Mouse (Mus musculus): ENCODE measurements around the gene Hrk.

The Hrk gene

GRCm38 (mm10) chr5:118164581-118164980 is at the start of gene Hrk:
Gene Hrk, plus strand, starts transcription at chr5:118164648.
- no peak for DNase-seq (ENCODE audit: low read depth, low spot score)

- DNase-seq (ENCODE audit: low read depth, low spot score): no peak
Observed at GRCm38 (mm10) chr5:118118351-118118750, 46.1 kb upstream of the Hrk start.

GRCm38 (mm10) chr5:118118922-118119321 is 45.5 kb upstream of the Hrk start:
- no peak for DNase-seq (ENCODE audit: low read depth, low spot score)

- no peak for DNase-seq (ENCODE audit: low read depth, low spot score)
Observed at GRCm38 (mm10) chr5:118120670-118121069, 43.8 kb upstream of the Hrk start.

GRCm38 (mm10) chr5:118121928-118122327 is 42.5 kb upstream of the Hrk start:
- DNase-seq (ENCODE audit: low read depth, low spot score): no peak

GRCm38 (mm10) chr5:118123096-118123495 is 41.4 kb upstream of the Hrk start:
- DNase-seq (ENCODE audit: low read depth, low spot score): no peak

GRCm38 (mm10) chr5:118126671-118127070 is 37.8 kb upstream of the Hrk start:
- DNase-seq (ENCODE audit: low read depth, low spot score): no peak

GRCm38 (mm10) chr5:118128208-118128607 is 36.2 kb upstream of the Hrk start:
- no peak for DNase-seq (ENCODE audit: low read depth, low spot score)

GRCm38 (mm10) chr5:118128651-118129050 is 35.8 kb upstream of the Hrk start:
- DNase-seq (ENCODE audit: low read depth, low spot score): no peak

- no peak for DNase-seq (ENCODE audit: low read depth, low spot score)
Observed at GRCm38 (mm10) chr5:118136391-118136790, 28.1 kb upstream of the Hrk start.

GRCm38 (mm10) chr5:118139630-118140029 is 24.8 kb upstream of the Hrk start:
- DNase-seq (ENCODE audit: low read depth, low spot score): no peak

- DNase-seq (ENCODE audit: low read depth, low spot score): no peak
Observed at GRCm38 (mm10) chr5:118142471-118142870, 22.0 kb upstream of the Hrk start.

GRCm38 (mm10) chr5:118143211-118144026 is 21.0 kb upstream of the Hrk start:
- no peak for DNase-seq (ENCODE audit: low read depth, low spot score)

- no peak for DNase-seq (ENCODE audit: low read depth, low spot score)
Observed at GRCm38 (mm10) chr5:118144327-118144726, 20.1 kb upstream of the Hrk start.

- DNase-seq (ENCODE audit: low read depth, low spot score): no peak
Observed at GRCm38 (mm10) chr5:118144770-118145169, 19.7 kb upstream of the Hrk start.

- no peak for DNase-seq (ENCODE audit: low read depth, low spot score)
Observed at GRCm38 (mm10) chr5:118145458-118145857, 19.0 kb upstream of the Hrk start.

GRCm38 (mm10) chr5:118145999-118146679 is 18.3 kb upstream of the Hrk start:
- DNase-seq (ENCODE audit: low read depth, low spot score): no peak

- no peak for DNase-seq (ENCODE audit: low read depth, low spot score)
Observed at GRCm38 (mm10) chr5:118147264-118147663, 17.2 kb upstream of the Hrk start.

GRCm38 (mm10) chr5:118149711-118150110 is 14.7 kb upstream of the Hrk start:
- DNase-seq (ENCODE audit: low read depth, low spot score): no peak

GRCm38 (mm10) chr5:118154839-118155564 is 9.4 kb upstream of the Hrk start, which contains the start of gene Fbxw8:
Gene Fbxw8, minus strand, starts transcription at chr5:118155464.
- peak; percentile 82 for DNase-seq (ENCODE audit: low read depth, low spot score)

GRCm38 (mm10) chr5:118155565-118155947 is 8.9 kb upstream of the Hrk start:
- no peak for DNase-seq (ENCODE audit: low read depth, low spot score)

GRCm38 (mm10) chr5:118156976-118157375 is 7.5 kb upstream of the Hrk start:
- no peak for DNase-seq (ENCODE audit: low read depth, low spot score)

Measured in retina, postnatal 7 days (tissue).